Mouse (Mus musculus): ENCODE measurements around the gene Scaf8. TPM values are rescaled to one million over a fixed set of nuclear protein-coding genes. Genes with fewer than 3 reads are reported as not detected.
"Not testable (repeated sequence)": the region's sequence is repeated elsewhere in the genome, so short reads cannot be mapped to it uniquely, and the experiment has no call there.

The Scaf8 gene
- 20.4 and 21.1 TPM in 2 replicates for polyA plus RNA-seq (2015; fragmentation: Nextera tagmentation; extraction: Ambion mirVana)

- under 1% methylated on average over 90 of the region's 91 CpGs for WGBS
These were observed at the start of gene Scaf8 for GRCm38 (mm10) chr17:3114720-3115379. Gene Scaf8, plus strand, starts transcription at chr17:3114972.

GRCm38 (mm10) chr17:3075166-3075872 lies 39.5 kb upstream of the Scaf8 start:
- Histone ChIP-seq H3K9me3 (replicated peaks) (no peaks in the 10 kb centered on the region), H3K4me1 (no peaks in the 10 kb centered on the region), H3K27me3 (no peaks in the 10 kb centered on the region), H3K27ac (replicated peaks) (no peak overlapping the region), H3K4me3 (replicated peaks) (no peak overlapping the region), H3K4me2 (replicated peaks) (no peak overlapping the region), H3K36me3 (peaks cover 57% of the 10 kb centered on the region), H3K9ac (no peak overlapping the region)
- no peak for ATAC-seq (ENCODE audit: insufficient number of reproducible peaks, low FRiP score, low TSS enrichment, low read depth)
- 95% methylated on average over 9 of the region's 9 CpGs for WGBS

More at GRCm38 (mm10) chr17:3114720-3115379, at the start of gene Scaf8:
- no peaks in the 10 kb centered on the region for H3K9me3 ChIP-seq (replicated peaks)
- H3K4me1 ChIP-seq, result peaks cover 10% of the 10 kb centered on the region
- H3K9ac ChIP-seq, result peak within 1 kb of the TSS; percentile 93
- ATAC-seq (ENCODE audit: insufficient number of reproducible peaks, low FRiP score, low TSS enrichment, low read depth), result peak; percentile 94
- H3K36me3 ChIP-seq, result no peaks in the 10 kb centered on the region
- H3K27me3 ChIP-seq, result no peaks in the 10 kb centered on the region
- H3K4me3 ChIP-seq (replicated peaks), result peak within 1 kb of the TSS; percentile 70
- peak within 1 kb of the TSS; percentile 65 for H3K4me2 ChIP-seq (replicated peaks)
- peak within 1 kb of the TSS; percentile 100 for H3K27ac ChIP-seq (replicated peaks)

GRCm38 (mm10) chr17:3075873-3076245 lies 38.9 kb upstream of the Scaf8 start:
- no peak overlapping the region for H3K27ac ChIP-seq (replicated peaks)
- 95% methylated on average over 4 of the region's 4 CpGs for WGBS
- H3K9ac ChIP-seq, result no peak overlapping the region
- H3K4me3 ChIP-seq (replicated peaks), result no peak overlapping the region
- H3K9me3 ChIP-seq (replicated peaks), result no peaks in the 10 kb centered on the region
- H3K4me1 ChIP-seq, result no peaks in the 10 kb centered on the region
- peaks cover 52% of the 10 kb centered on the region for H3K36me3 ChIP-seq
- H3K27me3 ChIP-seq, result no peaks in the 10 kb centered on the region
- no peak overlapping the region for H3K4me2 ChIP-seq (replicated peaks)
- ATAC-seq (ENCODE audit: insufficient number of reproducible peaks, low FRiP score, low TSS enrichment, low read depth), result no peak

- H3K4me3 ChIP-seq (replicated peaks); ATAC-seq (ENCODE audit: insufficient number of reproducible peaks, low FRiP score, low TSS enrichment, low read depth); H3K9ac ChIP-seq; H3K4me1 ChIP-seq; H3K4me2 ChIP-seq (replicated peaks); H3K9me3 ChIP-seq (replicated peaks); H3K27me3 ChIP-seq; H3K27ac ChIP-seq (replicated peaks): not testable (repeated sequence)
- peaks cover 32% of the 10 kb centered on the region for H3K36me3 ChIP-seq
- WGBS, result 90% methylated on average over 9 of the region's 9 CpGs
These were observed 36.8 kb upstream of the Scaf8 start for GRCm38 (mm10) chr17:3077936-3078335.

- 73% methylated on average over 7 of the region's 9 CpGs for WGBS
- ATAC-seq (ENCODE audit: insufficient number of reproducible peaks, low FRiP score, low TSS enrichment, low read depth); H3K36me3 ChIP-seq: not testable (repeated sequence)
These were observed 34.0 kb upstream of the Scaf8 start for GRCm38 (mm10) chr17:3080587-3081349.

GRCm38 (mm10) chr17:3081512-3082100 lies 33.2 kb upstream of the Scaf8 start:
- not testable (repeated sequence) for H3K27me3 ChIP-seq
- peak; percentile 58 for ATAC-seq (ENCODE audit: insufficient number of reproducible peaks, low FRiP score, low TSS enrichment, low read depth)

More at GRCm38 (mm10) chr17:3080587-3081349, 34.0 kb upstream of the Scaf8 start:
- not testable (repeated sequence) for H3K9ac ChIP-seq; H3K27ac ChIP-seq (replicated peaks); H3K4me3 ChIP-seq (replicated peaks); H3K4me2 ChIP-seq (replicated peaks); H3K9me3 ChIP-seq (replicated peaks); H3K4me1 ChIP-seq; H3K27me3 ChIP-seq

GRCm38 (mm10) chr17:3082125-3082755 lies 32.5 kb upstream of the Scaf8 start:
- not testable (repeated sequence) for H3K27me3 ChIP-seq; H3K9ac ChIP-seq; H3K4me1 ChIP-seq; H3K27ac ChIP-seq (replicated peaks); H3K36me3 ChIP-seq; H3K9me3 ChIP-seq (replicated peaks)
- ATAC-seq (ENCODE audit: insufficient number of reproducible peaks, low FRiP score, low TSS enrichment, low read depth), result peak; percentile 76
- WGBS, result 72% methylated on average over 7 of the region's 9 CpGs
- Histone ChIP-seq H3K4me2 (replicated peaks) (peak overlapping the region; percentile 43; the same call in 1 of the 2 replicates), H3K4me3 (replicated peaks) (peak overlapping the region; percentile 58; the same call in 1 of the 2 replicates)

More at GRCm38 (mm10) chr17:3081512-3082100, 33.2 kb upstream of the Scaf8 start:
- not testable (repeated sequence) for H3K36me3 ChIP-seq; H3K4me2 ChIP-seq (replicated peaks); H3K27ac ChIP-seq (replicated peaks); H3K4me3 ChIP-seq (replicated peaks); H3K4me1 ChIP-seq; H3K9ac ChIP-seq; H3K9me3 ChIP-seq (replicated peaks)
- WGBS, result 79% methylated on average over 3 of the region's 3 CpGs

- H3K4me1 ChIP-seq; H3K27ac ChIP-seq (replicated peaks); H3K27me3 ChIP-seq; ATAC-seq (ENCODE audit: insufficient number of reproducible peaks, low FRiP score, low TSS enrichment, low read depth); H3K9me3 ChIP-seq (replicated peaks); H3K36me3 ChIP-seq; H3K9ac ChIP-seq: not testable (repeated sequence)
- peak overlapping the region; percentile 43 for H3K4me2 ChIP-seq (replicated peaks)
- 4% methylated on average over 23 of the region's 25 CpGs for WGBS
- H3K4me3 ChIP-seq (replicated peaks), result peak overlapping the region; percentile 58
These were observed 31.7 kb upstream of the Scaf8 start for GRCm38 (mm10) chr17:3082756-3083749.

GRCm38 (mm10) chr17:3083886-3084550 lies 30.8 kb upstream of the Scaf8 start:
- peak; percentile 69 for ATAC-seq (ENCODE audit: insufficient number of reproducible peaks, low FRiP score, low TSS enrichment, low read depth)
- H3K4me1 ChIP-seq, result 0 out of 2 replicates have a peak, but pooled peaks cover 3% of the 10 kb centered on the region
- peak overlapping the region; percentile 45 for H3K9ac ChIP-seq
- H3K36me3 ChIP-seq, result no peaks in the 10 kb centered on the region
- peak overlapping the region; percentile 96 for H3K27ac ChIP-seq (replicated peaks)
- peak overlapping the region; percentile 58 for H3K4me3 ChIP-seq (replicated peaks)
- no peaks in the 10 kb centered on the region for H3K27me3 ChIP-seq
- peak overlapping the region; percentile 55 for H3K4me2 ChIP-seq (replicated peaks)
- under 1% methylated on average over 39 of the region's 40 CpGs for WGBS
- peaks cover 3% of the 10 kb centered on the region; the same call in 1 of the 2 replicates for H3K9me3 ChIP-seq (replicated peaks)
